Mouse (Mus musculus) mouse trophoblast stem cell (cell line): Measurements from ENCODE around the gene Grin2c.

ENCODE experiments used
- in situ Hi-C, 2 experiments: fragments of 300-500 bp; cut with MseI, MboI; formaldehyde crosslinking; loops; 2 replicates in 1 of 2; 3 replicates in 1 of 2; pipeline ENCODE4 v1.15.1; 2025

The Grin2c gene

GRCm38 (mm10) chr11:115267061-115267883, at the start of gene Grin2c:
Grin2c (minus strand) TSS chr11:115267243.
- in situ Hi-C loops = no loop called here

- in situ Hi-C loops = no loop called here
Measured at GRCm38 (mm10) chr11:115314249-115314648, 47.2 kb upstream of the Grin2c start.

- in situ Hi-C loops = no loop called here
Measured at GRCm38 (mm10) chr11:115308781-115309180, 41.7 kb upstream of the Grin2c start.

- in situ Hi-C loops = no loop called here
Measured at GRCm38 (mm10) chr11:115306863-115307262, 39.8 kb upstream of the Grin2c start, which contains the start of gene Otop2. Otop2 (plus strand) TSS chr11:115307163.

GRCm38 (mm10) chr11:115303167-115303566, 36.1 kb upstream of the Grin2c start:
- in situ Hi-C loops = no loop called here

- in situ Hi-C loops = no loop called here
Measured at GRCm38 (mm10) chr11:115301351-115301750, 34.3 kb upstream of the Grin2c start.

GRCm38 (mm10) chr11:115300745-115301144, 33.7 kb upstream of the Grin2c start:
- in situ Hi-C loops = no loop called here

GRCm38 (mm10) chr11:115298160-115298559, 31.1 kb upstream of the Grin2c start:
- in situ Hi-C loops = no loop called here

GRCm38 (mm10) chr11:115297214-115297826, 30.3 kb upstream of the Grin2c start, which contains the start of gene Fads6:
Fads6 (minus strand) TSS chr11:115297663.
- in situ Hi-C loops = no loop called here

- in situ Hi-C loops = no loop called here
Measured at GRCm38 (mm10) chr11:115296471-115297210, 29.6 kb upstream of the Grin2c start.

GRCm38 (mm10) chr11:115295939-115296338, 28.9 kb upstream of the Grin2c start:
- in situ Hi-C loops = no loop called here

GRCm38 (mm10) chr11:115292631-115293375, 25.8 kb upstream of the Grin2c start:
- in situ Hi-C loops = no loop called here

- in situ Hi-C loops = no loop called here
Measured at GRCm38 (mm10) chr11:115291503-115291902, 24.5 kb upstream of the Grin2c start.

- in situ Hi-C loops = no loop called here
Measured at GRCm38 (mm10) chr11:115290919-115291318, 23.9 kb upstream of the Grin2c start.

GRCm38 (mm10) chr11:115290314-115290713, 23.3 kb upstream of the Grin2c start:
- in situ Hi-C loops = no loop called here

- in situ Hi-C loops = no loop called here
Measured at GRCm38 (mm10) chr11:115289885-115290284, 22.8 kb upstream of the Grin2c start.

GRCm38 (mm10) chr11:115288305-115288704, 21.3 kb upstream of the Grin2c start:
- in situ Hi-C loops = no loop called here

- in situ Hi-C loops = no loop called here
Measured at GRCm38 (mm10) chr11:115287386-115287785, 20.3 kb upstream of the Grin2c start.

GRCm38 (mm10) chr11:115286201-115286993, 19.4 kb upstream of the Grin2c start:
- in situ Hi-C loops = no loop called here

- in situ Hi-C loops = no loop called here
Measured at GRCm38 (mm10) chr11:115285282-115285681, 18.2 kb upstream of the Grin2c start.
